Mouse (Mus musculus) gastrocnemius, adult 18-20 months (tissue): ENCODE data around the gene Tmsb4x. TPM values are rescaled to one million over a fixed set of nuclear protein-coding genes. Genes with fewer than 3 reads are reported as not detected.

Experiments used
- DNase-seq: peaks from one replicate; pipeline ENCODE4 v3.0.0; 2021; ENCODE audit warnings: low spot score
- total RNA-seq, 2 experiments: library from RNA; stranded (reverse); gene quantifications; 2 replicates each; pipeline ENCODE4 v1.2.3; 2021

The Tmsb4x gene
- total RNA-seq, 2 experiments from 2014 or later = 127 to 178 TPM

- DNase-seq = no peak
Measured at GRCm38 (mm10) chrX:167183535-167183934, 25.6 kb downstream of the Tmsb4x start.

- DNase-seq = no peak
Measured at GRCm38 (mm10) chrX:167182411-167182810, 26.7 kb downstream of the Tmsb4x start.

GRCm38 (mm10) chrX:167179961-167180642, 29.0 kb downstream of the Tmsb4x start:
- DNase-seq = no peak

GRCm38 (mm10) chrX:167179549-167179948, 29.6 kb downstream of the Tmsb4x start:
- no peak for DNase-seq

- DNase-seq = peak; percentile 13
Measured at GRCm38 (mm10) chrX:167175319-167175718, 33.8 kb downstream of the Tmsb4x start.

GRCm38 (mm10) chrX:167174311-167174710, 34.8 kb downstream of the Tmsb4x start:
- no peak for DNase-seq

GRCm38 (mm10) chrX:167172256-167172655, 36.9 kb downstream of the Tmsb4x start:
- no peak for DNase-seq

- DNase-seq = no peak
Measured at GRCm38 (mm10) chrX:167171281-167171680, 37.8 kb downstream of the Tmsb4x start.

GRCm38 (mm10) chrX:167167282-167167681, 41.8 kb downstream of the Tmsb4x start:
- DNase-seq = peak; percentile 6

- DNase-seq = no peak
Measured at GRCm38 (mm10) chrX:167166051-167166450, 43.1 kb downstream of the Tmsb4x start.

GRCm38 (mm10) chrX:167157691-167158090, 51.4 kb downstream of the Tmsb4x start:
- DNase-seq = no peak

Other genes starting within 250 kb of the Tmsb4x start
- gene Tlr8, start 55.0 kb upstream of the Tmsb4x start, total RNA-seq = under 1 TPM; 0.40 to 0.84 TPM
- gene Tlr7, start 121.2 kb upstream of the Tmsb4x start, total RNA-seq = under 1 TPM; 0.66 to 0.95 TPM
- 1 to 10 TPM; 1.6 to 1.9 TPM for gene Prps2, start 173.4 kb upstream of the Tmsb4x start, total RNA-seq